Mouse (Mus musculus) inflammation-experienced regulatory T-cells, adult 6 months (primary cell): ENCODE data around the gene Kcnj12. TPM values are rescaled to one million over a fixed set of nuclear protein-coding genes. Genes with fewer than 3 reads are reported as not detected.

Source experiments
- ATAC-seq: one replicate; pipeline ENCODE4 v1.8.0; 2017
- polyA plus RNA-seq, 3 experiments: library from polyadenylated mRNA; unstranded; fragments of 100-300 nt; shearing (Covaris generic); gene quantifications; one replicate each; pipeline ENCODE4 v1.2.1; 2017

The Kcnj12 gene
- polyA plus RNA-seq, 3 experiments from 2014 or later = not detected

DNA sequence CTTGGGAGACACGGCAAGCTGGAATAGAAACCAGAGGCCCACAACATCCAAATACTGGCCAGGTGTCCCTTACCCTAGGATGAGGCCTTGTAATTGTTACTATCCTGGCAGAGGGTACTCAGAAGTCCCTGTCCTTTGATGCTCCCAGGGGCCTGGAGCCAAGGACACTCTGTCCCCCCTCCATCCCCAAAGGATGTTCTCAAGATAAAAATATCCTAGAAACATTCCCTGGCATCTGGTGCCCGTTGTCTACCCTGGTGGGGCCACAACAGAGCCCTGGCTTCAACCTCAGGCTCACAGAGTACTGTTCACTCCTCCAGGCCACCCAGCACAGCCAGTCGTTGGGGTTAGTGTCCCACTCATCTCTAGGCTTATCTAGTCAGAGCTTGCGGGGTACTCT is 38.3 kb downstream of the Kcnj12 start:
- ATAC-seq = no peak

DNA sequence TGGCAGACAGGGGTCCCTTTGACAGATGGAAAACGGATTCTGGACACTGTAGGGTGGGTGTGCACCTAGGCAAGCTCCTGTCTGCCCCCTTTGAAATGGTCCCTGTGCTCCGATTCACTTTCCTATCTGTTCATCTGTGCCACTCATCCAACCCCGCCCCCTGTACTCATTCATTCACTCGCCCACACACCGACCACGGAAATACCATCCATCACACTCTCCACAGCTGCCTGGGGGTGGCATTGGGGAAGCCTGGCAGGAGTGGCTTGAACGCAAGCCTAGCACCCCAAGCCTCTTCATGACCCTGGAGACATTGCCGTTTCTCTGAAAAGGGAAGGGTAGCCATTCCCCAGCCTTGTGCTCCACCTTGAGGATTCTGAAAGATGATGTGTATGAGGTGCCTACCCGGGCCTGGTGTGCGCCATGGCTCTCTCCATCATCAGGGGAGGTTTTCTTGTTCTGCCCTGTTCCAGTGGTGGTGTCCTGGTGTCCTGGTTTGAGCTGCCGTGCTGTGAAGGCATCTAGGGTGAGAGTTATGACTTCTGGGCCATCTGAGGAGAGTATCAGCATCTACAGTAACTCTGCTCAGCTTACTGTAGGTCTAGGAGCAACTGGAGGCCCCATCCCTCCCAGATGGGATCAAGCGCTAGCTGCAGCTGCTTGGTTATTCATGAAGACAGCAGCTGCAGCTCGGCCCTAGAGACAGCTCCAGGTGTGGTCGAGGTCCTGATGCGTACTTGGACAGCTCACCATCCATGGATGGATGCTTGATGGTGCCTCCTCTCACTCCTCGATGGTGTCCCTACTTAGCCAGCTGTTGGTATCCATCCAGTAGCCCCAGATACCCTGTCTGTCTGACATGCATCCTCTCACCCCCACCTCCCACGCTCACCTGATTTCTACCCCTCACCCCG is 40.4 kb downstream of the Kcnj12 start:
- no peak for ATAC-seq

DNA sequence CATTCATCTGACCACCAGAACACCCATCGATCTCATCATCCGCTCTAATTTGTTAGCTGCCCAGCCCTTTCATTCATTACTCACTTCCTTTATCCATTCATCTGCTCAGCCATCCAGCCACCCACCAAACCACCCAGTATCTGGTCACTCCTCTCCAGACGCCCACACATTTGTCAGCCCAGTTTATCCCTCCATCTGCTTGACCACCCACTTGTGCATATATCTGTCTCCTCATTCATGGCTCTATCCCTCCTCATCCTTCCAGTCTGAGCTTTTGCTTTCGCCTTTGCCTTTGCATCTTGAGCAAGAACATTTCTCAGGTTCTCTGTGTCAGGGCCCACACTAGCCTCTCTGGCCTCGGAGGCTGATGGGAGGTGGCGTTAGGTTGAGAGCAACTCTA is 41.1 kb downstream of the Kcnj12 start:
- no peak for ATAC-seq

DNA sequence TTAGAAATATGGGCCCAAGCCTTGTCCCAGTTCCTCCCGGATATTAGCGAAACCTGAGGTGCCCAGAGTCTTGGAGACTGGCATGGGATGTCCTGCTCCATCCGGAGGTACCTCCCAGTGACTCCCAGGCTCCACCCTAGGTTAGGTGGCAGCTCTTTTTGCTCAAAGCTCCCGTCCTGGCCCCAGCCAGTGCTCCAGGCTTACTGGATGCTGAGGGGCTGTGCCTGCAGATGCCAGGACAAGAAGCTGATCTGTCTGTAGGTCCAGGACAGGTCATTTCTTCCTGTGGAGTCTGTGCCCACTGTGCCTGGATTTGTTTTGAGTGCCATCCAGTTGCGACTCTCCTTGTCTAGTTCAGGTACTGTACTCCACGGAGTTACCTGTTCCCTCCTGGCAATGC is 43.3 kb downstream of the Kcnj12 start:
- ATAC-seq = no peak

DNA sequence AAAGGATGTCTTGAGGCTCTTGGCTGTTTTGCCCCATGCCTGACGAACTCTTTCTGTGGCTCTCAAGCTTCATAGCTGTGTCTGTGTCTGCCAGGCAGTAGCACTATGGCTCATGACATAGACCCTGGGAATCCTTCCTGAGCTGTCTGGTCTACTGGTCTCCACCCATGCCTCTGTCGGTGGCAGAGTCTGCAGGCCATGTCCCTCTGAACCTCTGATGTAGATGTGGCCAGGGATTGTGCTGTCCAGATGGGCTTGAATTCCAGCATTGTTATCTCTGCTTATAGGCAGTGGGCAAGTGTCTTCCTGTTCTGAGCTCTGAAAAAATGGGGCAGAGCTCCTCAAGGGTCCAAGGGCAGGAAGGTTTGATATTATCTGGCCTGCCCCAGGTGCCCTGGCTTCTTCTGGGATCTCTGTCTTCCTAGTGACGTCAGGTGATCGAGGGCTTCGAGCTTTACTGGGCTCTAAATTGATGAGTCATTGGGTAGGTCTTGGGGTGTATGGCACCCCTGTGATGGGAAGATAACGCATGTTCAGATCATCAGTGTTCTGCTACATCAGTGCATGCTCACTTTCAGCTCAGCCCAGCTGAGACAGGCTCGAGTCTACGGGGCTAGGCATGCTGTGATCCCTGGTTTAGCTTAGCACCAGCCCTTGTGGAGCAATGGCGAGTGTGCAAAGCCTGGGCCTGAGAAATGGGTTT is 44.9 kb downstream of the Kcnj12 start:
- ATAC-seq = no peak

DNA sequence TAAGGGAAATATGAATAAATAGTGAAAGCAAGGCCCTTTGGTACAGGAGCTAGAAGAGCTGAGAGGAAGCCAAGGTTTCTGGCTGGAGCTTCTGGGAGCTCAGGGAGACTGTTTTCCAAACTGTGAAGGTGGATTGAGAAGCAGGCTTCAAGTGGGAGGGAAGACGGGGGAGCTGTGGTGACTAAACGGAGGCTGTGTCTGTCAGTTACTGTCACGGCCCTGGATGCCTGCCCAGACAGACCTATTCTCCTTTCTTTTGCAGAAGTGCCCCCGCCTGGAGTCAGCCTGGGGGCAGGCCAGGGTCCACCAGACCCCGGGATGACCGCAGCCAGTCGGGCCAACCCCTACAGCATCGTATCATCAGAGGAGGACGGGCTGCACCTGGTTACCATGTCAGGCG is 46.5 kb downstream of the Kcnj12 start:
- no peak for ATAC-seq

DNA sequence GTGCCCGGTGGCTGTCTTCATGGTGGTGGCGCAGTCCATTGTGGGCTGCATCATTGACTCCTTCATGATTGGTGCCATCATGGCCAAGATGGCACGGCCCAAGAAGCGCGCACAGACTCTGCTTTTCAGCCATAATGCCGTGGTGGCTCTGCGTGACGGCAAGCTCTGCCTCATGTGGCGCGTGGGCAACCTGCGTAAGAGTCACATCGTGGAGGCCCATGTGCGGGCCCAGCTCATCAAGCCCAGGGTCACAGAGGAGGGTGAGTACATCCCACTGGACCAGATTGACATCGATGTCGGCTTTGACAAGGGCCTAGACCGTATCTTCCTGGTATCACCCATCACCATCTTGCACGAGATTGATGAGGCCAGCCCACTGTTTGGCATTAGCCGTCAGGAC is 47.3 kb downstream of the Kcnj12 start:
- ATAC-seq = no peak

DNA sequence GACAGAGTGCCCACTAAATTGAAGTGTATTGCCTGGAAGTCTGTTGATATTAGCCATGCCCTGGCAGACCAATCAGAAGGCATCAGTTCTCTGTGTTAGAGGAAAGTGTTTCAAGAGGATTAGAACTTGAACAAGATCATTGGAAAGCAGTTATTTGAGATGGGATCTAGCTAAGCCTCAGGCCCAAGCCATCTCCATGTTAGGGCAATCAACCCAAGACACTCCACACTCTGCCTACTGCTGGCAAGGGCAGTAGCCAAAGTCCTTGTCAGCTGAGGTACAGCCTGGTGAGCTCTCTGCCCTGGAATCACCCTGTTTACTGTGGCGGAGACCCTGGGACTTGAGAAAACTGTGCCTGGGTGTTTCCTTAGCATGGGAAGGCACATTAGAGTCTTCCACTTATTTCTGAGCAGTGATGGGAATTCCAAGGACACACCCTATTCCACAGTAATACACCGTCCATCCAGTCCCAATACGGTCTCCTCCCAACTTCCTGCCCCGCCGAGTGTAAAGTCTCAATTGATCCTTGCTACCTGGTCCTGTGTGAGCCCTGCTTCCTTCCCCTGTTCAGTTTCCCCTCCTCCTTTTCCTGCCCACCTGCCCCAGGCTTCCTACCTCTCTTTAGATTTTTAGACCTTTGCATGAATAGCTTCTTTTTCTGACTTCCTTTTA is 52.4 kb downstream of the Kcnj12 start:
- ATAC-seq = no peak

DNA sequence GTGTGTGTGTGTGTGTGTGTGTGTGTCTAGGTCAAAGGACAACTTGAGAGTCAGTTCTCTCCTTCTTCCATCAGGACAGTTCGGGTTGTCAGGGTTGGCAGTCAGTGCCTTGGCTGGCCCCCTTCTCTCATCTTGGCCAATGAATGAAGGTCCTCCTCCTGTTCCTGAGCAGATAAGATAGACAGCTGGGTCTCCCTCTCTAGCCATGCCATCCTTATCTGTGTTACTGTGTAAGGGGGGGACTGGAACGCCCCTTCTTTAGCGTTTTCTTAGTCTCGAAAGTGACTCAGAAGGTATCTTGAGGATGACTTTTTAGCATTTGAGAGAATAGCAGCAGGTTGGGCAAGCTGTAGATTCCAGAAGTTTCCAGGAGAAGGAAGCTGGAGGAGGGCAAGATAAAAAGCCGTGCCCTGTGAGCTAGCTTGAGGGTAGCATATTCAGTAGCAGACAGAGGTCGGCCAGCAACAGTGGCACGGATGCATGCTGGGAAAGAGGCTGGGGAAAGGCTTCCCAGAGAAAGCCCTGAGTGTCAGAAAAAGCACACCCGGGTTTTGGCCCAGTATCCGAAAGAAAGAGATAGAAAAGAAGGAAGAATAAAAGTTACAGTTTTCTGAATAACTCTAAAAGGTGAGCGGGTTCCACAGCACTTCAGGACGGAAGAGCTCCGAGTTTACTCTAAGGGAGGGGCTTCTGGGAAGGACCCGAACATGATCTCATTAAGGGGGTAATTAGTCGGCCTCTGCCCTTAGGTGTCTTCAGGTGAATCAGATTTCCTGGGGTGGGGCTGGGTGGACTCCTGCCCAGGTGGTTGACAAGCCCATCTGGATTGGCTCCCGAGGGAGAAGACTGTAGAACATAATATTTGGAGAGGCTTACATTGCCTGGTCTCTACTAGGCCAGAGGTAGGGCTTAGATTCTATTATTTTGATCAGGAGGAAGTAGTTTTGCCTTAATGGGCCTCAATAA is 53.3 kb downstream of the Kcnj12 start:
- no peak for ATAC-seq

DNA sequence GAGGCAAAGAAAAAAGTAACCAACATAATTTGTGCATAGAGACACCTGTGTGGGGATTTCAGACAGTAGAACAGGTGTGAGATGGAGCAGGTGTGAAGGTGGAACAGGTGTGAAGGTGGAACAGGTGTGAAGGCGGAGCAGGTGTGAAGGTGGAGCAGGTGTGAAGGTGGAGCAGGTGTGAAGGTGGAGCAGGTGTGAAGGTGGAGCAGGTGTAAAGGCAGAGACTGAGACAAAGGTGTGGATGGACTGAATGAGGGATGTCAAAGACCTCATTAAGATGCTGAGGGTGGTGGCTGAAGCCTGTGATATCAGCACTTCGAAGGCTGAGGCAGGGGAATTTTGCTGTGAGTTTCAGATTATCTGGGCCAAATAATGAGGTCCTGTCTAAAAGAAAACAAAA is 59.3 kb downstream of the Kcnj12 start:
- ATAC-seq = no peak

DNA sequence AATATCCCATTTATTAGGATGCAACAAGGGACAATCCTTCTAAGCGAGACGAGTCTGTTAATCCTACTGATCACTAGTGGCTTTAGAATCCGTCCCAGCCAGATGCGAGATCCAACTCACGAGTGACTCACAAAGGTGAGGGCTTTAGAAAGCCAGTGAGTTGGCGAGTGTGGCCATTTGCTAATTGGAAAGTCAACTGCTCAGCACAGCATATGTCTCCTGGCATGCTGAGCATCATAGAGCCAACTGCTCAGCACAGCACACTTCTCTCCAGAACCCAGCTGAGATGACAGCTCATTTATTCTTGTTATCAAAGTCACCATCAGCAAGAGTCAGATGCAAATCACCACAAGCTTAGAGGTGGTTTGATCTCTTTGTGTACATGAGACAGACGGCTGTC is 67.8 kb downstream of the Kcnj12 start:
- ATAC-seq = no peak

DNA sequence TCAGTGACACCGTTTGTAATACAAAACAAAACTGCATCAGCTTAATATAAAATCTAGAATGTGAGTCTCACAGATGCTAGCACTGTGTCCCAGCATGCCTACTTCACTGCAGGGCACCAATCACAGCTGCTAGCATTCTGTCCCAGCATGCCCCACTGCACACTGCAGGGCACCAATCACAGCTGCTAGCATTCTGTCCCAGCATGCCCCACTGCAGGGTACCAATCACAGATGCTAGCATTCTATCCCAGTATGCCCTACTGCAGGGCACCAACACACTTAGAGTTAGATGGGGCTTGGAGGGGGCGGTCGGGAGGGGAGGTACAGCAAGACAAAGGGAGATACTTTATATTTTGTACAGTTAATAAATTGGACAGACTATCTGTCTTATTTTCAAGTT is 68.8 kb downstream of the Kcnj12 start:
- no peak for ATAC-seq

DNA sequence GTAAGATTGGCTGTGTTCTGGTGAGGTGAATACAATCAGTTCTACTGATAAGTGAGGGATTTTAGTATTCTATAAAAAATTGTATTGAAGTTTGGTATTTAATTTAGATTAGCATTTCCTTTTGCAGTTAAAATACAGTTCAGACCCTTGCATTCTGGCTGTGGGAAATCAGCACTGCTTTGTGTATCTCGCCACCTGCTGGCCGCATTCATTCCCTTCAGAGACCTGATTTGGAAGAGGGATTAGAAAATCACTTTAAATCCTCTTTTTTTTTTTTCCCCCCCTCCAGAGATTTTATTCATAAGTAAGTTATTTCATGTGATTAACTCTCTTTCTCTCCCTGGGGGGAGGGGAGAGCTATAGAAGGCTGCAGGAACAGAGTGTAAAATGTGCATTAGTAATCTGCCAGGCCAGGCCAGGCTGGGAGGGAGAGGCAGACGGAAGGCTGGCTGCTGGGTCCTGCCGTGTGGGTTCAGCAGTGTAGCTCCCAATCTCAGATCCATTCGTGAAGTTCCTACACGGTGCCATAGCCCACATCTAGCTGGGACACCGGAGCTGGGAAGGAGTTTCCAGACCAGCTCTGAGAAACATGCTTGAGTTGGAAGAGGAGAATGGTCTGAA is 69.4 kb downstream of the Kcnj12 start:
- ATAC-seq = no peak

DNA sequence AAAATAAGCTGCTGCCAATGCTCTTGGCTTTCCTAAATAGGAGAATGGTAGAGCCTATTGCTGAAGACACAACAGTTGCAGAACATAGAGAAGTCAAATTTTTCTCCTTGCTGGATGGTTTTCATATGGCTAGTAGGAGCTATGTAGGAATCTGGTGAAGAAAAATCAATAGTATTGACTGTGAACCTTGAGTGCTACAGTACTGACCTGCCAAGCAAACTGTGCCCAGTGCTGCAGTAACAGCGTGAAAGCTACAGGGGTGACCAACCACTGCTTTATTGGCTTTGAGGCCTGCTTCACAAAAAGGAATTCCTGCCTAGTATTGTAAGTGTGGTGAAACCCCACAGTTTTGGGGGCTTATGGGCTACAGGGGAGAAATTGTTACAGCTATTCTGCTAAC is 75.7 kb downstream of the Kcnj12 start:
- ATAC-seq = no peak

DNA sequence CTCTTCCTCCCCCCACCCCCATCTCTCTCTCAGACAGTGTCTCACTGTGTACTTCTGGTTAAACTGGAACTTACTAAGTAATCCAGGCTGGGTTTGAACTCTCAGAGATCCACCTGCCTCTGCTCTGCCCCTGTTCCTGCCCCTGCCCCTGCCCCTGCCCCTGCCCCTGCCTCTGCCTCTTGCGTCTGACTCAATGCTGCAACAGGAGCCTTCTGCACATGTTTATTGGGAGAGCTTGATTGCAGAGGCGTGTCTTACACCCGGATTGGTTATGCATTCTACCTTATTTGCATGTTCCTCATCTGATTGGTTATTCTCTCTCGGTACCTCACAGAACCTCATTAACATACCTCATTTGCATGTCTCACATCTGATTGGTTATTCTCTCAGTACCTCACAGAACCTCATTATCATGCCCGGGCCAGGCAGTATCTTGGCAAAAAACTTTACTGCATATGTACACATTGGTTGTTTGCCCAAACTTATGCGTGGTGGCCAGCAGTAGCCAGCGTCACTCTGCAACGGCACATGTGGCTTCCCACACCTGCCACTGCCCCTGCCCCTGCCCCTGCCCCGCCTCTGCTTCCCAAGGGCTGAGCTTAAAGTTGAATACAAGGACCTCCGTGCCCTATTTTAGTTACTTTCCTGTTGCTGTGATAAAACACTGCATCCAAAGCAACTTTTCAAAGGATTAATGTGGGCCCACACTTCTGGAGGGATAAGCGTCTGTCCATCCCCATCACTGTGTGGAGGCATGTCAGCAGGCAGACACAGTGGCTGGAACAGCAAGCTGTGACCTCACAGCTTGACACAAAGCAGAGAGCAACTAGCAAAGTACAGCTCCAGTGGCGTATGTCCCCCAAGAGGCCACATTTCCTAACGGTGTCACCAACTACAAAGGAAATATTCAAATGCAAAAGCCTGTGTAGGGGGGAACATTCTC is 80.3 kb downstream of the Kcnj12 start:
- no peak for ATAC-seq

DNA sequence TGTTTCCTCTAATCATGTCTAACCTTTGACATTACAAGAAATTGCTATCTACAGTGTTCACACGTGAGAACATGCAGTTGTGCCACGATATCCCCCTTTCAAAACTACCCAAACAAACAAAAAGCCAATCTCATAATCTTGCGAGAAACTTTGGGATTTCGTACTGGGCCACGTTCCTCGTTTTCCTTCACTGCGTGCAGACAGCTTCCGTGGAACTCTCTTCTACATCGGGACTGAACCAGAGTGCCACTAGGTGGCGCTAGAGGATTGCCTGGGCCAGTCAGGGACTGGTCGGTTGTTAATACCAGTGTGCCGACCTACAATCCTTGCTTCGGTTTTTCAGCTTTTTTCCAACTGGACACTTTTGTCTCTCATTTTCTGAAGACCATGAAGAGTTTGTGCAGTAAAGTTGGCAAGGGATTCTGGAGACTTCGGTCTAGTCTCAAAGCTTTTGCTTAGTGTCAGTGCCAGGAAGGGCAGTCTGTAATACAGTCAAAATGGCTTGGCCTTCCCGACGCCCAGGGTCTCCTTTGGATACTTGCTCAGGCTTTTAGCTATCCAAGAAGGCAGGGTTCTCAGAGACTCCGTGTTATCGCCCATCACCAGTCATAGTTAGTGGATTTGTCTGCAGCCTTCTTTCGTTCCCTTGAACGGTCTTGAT is 82.0 kb downstream of the Kcnj12 start:
- ATAC-seq = peak; percentile 54

DNA sequence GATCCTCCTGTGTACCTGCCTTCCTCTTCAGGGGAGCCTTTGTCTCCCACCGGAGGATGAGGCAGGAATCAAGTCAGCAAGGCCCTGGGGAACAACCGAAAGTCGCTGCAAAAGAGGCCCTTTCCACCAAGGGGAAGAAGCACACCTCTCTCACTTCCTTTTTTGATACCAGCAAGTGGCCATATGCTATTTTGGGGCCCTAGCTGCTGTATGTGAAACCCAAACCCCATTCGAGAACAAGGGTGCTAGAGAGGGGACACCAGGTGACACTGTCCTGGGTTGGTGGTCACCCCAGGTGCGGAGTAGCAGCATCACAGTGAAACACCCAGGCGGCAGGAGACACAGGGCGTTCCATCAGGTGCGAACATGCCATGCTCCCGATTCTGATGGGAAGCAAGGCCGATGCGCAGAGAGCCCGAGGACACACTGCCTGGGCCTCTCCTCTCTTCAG is 86.6 kb downstream of the Kcnj12 start:
- ATAC-seq = no peak

DNA sequence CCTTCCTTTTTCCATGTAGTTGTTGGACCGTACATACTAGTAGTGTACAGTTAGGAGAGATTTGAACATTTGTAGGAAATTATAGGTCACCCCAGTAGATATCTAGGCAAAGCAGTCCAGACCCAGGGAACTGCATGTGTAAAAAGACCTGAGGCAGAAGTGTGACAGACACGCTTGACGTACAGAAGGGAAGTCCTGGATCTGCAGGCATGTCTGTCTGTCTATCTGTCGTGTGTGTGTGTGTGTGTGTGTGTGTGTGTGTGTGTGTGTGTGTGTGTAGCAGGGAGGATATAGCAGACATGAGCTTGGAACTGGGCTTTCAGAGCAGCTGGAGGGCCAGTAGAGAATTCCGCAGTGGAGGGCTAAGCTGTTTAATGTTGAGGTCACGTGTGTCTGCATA is 87.3 kb downstream of the Kcnj12 start:
- no peak for ATAC-seq

DNA sequence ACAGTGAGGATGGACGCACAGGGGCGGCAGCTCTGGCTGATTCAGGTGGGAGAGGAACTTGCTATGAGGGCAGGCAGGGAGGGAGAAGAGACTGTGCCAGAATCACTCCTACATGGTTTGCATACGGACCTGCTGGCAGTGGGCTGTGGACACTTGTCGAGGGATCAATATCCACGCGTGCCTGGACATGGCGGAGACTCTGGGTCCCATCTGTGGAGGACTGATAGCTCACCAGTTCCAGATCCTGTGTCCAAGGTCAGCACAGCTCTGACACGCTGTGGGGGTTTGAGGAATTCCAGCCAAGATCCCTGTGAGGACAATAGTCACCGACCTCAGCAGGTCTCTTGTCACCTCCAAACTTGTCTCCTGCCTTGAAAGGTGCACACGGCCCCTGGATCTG is 87.7 kb downstream of the Kcnj12 start:
- no peak for ATAC-seq

DNA sequence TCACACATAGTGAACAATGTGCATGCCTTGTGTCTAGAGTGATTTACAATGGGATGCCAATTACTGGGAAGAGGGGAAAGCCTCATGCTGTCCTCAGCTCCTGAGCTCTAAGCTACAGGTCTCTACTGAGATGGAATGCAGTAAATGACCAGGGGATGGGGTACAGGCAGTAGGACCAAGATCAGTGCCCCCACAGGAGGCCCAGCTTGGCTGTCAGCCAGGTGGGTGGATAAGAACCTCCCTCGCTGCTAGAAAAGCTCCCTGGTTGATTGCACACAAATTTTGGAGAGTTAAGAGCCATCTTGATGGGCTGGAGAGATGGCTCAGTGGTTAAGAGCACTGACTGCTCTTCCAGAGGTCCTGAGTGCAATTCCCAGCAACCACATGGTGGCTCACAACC is 88.6 kb downstream of the Kcnj12 start:
- ATAC-seq = no peak
